Mouse (Mus musculus): ENCODE results near the gene Nfyc. TPM values are rescaled to one million over a fixed set of nuclear protein-coding genes. Genes with fewer than 3 reads are reported as not detected.

The Nfyc gene
- 30.4 and 36.4 TPM in 2 replicates for polyA plus RNA-seq (2011; ENCODE audit: insufficient read length, low read depth, missing spikeins)

- Histone ChIP-seq H3K27ac (ENCODE audit: insufficient read depth, low read length) (no peak within 1 kb of the TSS), H3K4me1 (ENCODE audit: control insufficient read depth, insufficient read depth, low read length) (no peaks in the 10 kb centered on the region)
- TF ChIP-seq CTCF (IDR thresholded peaks at IDR 0.05; ENCODE audit: borderline replicate concordance, insufficient read depth, low read length) (no peak), POLR2A (IDR thresholded peaks at IDR 0.05; ENCODE audit: low read depth, low read length) (no peak)
These were observed at the start of gene Nfyc for GRCm38 (mm10) chr4:120831472-120831871. Gene Nfyc (minus strand): TSS chr4:120831572.

DNA sequence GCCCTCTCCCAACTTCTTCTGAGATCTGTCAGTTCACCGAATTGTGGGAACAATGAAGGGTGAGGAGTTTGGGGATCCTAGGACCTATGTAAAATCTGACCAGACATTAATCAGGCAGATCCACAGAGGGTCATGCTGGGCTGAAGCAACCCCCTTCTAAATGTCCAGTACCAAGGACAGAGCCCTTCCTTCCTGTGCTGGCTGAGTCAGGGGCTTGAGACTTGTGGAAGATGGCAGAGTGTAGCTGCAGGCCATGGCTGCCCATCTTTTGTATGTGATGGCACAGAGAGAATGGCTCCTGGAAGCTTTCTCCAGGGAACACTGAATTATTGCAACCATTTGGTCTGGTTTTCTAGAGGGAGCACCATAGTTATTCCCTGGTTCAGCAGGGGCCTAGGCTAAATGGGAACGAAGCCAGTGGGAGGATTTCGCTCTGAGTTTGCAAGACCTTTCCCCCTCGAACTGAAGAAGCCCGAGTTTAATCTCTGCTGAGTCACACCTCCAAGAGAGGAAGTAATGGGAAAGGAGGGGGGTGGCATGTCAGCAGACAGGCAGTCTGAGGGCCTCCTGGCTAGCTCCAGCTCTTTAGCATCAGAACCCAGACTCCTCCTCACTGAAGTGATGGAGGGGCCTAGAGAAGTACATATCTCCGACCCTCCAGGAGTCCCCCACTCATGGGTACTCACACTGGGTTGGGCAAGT, 49.5 kb upstream of the Nfyc start:
- Histone ChIP-seq H3K4me1 (ENCODE audit: control insufficient read depth, insufficient read depth, low read length) (no peaks in the 10 kb centered on the region), H3K4me3 (ENCODE audit: insufficient read depth, low read length) (no peak overlapping the region)
- no peak for TF ChIP-seq CTCF (IDR thresholded peaks at IDR 0.05; ENCODE audit: borderline replicate concordance, insufficient read depth, low read length)
- no peak for TF ChIP-seq POLR2A (IDR thresholded peaks at IDR 0.05; ENCODE audit: low read depth, low read length)

More at GRCm38 (mm10) chr4:120831472-120831871, at the start of gene Nfyc:
- H3K4me3 ChIP-seq (ENCODE audit: insufficient read depth, low read length): no peak within 1 kb of the TSS

DNA sequence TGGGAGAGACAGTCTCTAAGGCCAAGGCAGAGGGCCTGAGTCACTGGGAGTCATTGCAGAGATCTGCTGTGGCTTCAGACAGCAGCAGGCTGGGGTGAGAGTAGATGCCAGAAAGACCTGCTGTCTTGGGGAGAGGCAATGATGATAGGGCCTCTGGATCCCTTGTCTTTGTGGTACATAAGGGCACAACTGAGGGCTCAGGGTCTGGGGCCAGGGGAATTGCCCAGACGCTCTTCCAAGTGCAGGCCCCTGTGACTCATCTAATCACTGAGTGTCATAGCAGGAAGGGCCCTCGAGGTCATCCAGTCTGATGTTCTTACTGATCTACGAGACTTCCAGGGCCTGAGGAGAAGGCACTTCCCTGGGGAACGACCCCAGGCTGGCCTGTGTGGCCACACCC, 48.0 kb upstream of the Nfyc start:
- no peaks in the 10 kb centered on the region for H3K4me1 ChIP-seq (ENCODE audit: control insufficient read depth, insufficient read depth, low read length)
- no peak overlapping the region for H3K27ac ChIP-seq (ENCODE audit: insufficient read depth, low read length)
- no peak for TF ChIP-seq CTCF (IDR thresholded peaks at IDR 0.05; ENCODE audit: borderline replicate concordance, insufficient read depth, low read length)
- TF ChIP-seq POLR2A (IDR thresholded peaks at IDR 0.05; ENCODE audit: low read depth, low read length): no peak
- H3K4me3 ChIP-seq (ENCODE audit: insufficient read depth, low read length): no peak overlapping the region

More for the DNA sequence above, 49.5 kb upstream of the Nfyc start:
- no peak overlapping the region for H3K27ac ChIP-seq (ENCODE audit: insufficient read depth, low read length)

GRCm38 (mm10) chr4:120878728-120879127, 47.4 kb upstream of the Nfyc start:
- TF ChIP-seq CTCF (IDR thresholded peaks at IDR 0.05; ENCODE audit: borderline replicate concordance, insufficient read depth, low read length) (no peak), POLR2A (IDR thresholded peaks at IDR 0.05; ENCODE audit: low read depth, low read length) (no peak)

GRCm38 (mm10) chr4:120875961-120876360, 44.6 kb upstream of the Nfyc start:
- Histone ChIP-seq H3K4me1 (ENCODE audit: control insufficient read depth, insufficient read depth, low read length) (no peaks in the 10 kb centered on the region), H3K4me3 (ENCODE audit: insufficient read depth, low read length) (no peak overlapping the region), H3K27ac (ENCODE audit: insufficient read depth, low read length) (no peak overlapping the region)
- TF ChIP-seq CTCF (IDR thresholded peaks at IDR 0.05; ENCODE audit: borderline replicate concordance, insufficient read depth, low read length) (no peak), POLR2A (IDR thresholded peaks at IDR 0.05; ENCODE audit: low read depth, low read length) (no peak)

More at GRCm38 (mm10) chr4:120878728-120879127, 47.4 kb upstream of the Nfyc start:
- Histone ChIP-seq H3K27ac (ENCODE audit: insufficient read depth, low read length) (no peak overlapping the region), H3K4me1 (ENCODE audit: control insufficient read depth, insufficient read depth, low read length) (no peaks in the 10 kb centered on the region), H3K4me3 (ENCODE audit: insufficient read depth, low read length) (no peak overlapping the region)

DNA sequence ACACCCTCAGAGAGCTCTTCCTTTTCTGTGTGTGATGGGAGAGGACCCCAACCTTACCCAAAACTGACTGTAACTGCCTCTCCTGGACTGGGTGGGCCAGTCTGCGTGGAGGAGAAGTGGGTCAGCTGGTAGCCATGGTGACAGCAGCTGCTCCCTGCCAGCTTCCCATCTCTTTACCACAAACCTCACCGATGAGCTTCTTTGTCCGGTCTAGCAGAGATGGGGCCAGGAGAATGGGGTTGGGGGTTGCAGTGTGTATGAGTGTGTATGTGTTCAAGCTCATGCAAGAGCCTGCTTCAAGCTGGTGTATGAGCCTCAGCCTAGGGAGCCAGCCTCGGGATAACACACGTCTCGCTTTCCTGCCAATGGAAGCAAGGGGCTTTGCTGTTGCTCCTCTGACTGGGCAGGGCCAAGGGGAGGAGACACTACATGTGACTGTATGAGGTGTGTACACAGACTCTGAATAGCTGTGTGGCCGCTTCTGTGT, 38.9 kb upstream of the Nfyc start:
- Histone ChIP-seq H3K4me1 (ENCODE audit: control insufficient read depth, insufficient read depth, low read length) (no peaks in the 10 kb centered on the region), H3K27ac (ENCODE audit: insufficient read depth, low read length) (no peak overlapping the region), H3K4me3 (ENCODE audit: insufficient read depth, low read length) (no peak overlapping the region)
- no peak for TF ChIP-seq CTCF (IDR thresholded peaks at IDR 0.05; ENCODE audit: borderline replicate concordance, insufficient read depth, low read length)
- TF ChIP-seq POLR2A (IDR thresholded peaks at IDR 0.05; ENCODE audit: low read depth, low read length): no peak

DNA sequence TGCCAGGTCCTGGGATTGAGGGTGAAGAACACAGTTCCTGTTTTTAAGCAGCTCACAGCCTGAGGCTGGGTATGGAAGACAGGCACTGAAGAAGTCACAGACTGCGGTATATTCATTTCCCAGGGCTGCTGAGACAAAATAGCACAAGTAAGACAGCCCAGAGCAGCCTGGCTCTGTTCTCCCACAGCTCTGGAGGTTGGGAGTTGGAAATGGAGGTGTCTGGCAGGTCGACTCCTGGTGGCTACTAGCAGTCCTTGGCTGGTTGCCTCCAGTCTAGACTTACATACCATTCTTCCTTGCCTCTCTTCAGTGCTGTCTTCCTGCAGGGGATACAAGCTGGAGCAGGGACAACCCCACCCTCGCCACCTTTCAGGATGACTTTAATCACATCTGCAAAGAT, 37.6 kb upstream of the Nfyc start:
- Histone ChIP-seq H3K4me3 (ENCODE audit: insufficient read depth, low read length) (no peak overlapping the region), H3K27ac (ENCODE audit: insufficient read depth, low read length) (no peak overlapping the region), H3K4me1 (ENCODE audit: control insufficient read depth, insufficient read depth, low read length) (no peaks in the 10 kb centered on the region)
- TF ChIP-seq POLR2A (IDR thresholded peaks at IDR 0.05; ENCODE audit: low read depth, low read length) (no peak), CTCF (IDR thresholded peaks at IDR 0.05; ENCODE audit: borderline replicate concordance, insufficient read depth, low read length) (no peak)

DNA sequence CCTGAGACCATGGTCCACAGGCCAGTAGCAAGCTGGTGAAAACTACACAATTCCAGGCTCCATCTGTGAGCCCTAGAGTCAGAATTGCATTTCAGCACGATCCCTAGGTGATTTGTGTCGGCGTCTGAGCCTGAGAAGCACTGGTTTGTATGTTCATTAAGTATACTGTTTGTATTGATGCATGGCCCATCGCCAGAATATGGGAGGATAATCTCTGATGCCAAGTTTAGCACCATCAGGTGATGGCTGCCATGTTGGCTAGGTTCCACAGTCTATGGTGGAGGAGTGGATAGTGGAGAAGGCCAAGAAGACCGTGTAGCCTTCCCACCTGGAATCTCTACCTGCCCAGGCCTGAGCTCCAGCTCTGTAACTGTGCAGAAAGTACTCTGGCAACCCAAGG, 36.9 kb upstream of the Nfyc start:
- TF ChIP-seq POLR2A (IDR thresholded peaks at IDR 0.05; ENCODE audit: low read depth, low read length): no peak
- no peak for TF ChIP-seq CTCF (IDR thresholded peaks at IDR 0.05; ENCODE audit: borderline replicate concordance, insufficient read depth, low read length)
- H3K4me1 ChIP-seq (ENCODE audit: control insufficient read depth, insufficient read depth, low read length): no peaks in the 10 kb centered on the region
- no peak overlapping the region for H3K4me3 ChIP-seq (ENCODE audit: insufficient read depth, low read length)
- H3K27ac ChIP-seq (ENCODE audit: insufficient read depth, low read length): no peak overlapping the region

- H3K4me1 ChIP-seq (ENCODE audit: control insufficient read depth, insufficient read depth, low read length): no peaks in the 10 kb centered on the region
- TF ChIP-seq POLR2A (IDR thresholded peaks at IDR 0.05; ENCODE audit: low read depth, low read length) (no peak), CTCF (IDR thresholded peaks at IDR 0.05; ENCODE audit: borderline replicate concordance, insufficient read depth, low read length) (no peak)
- no peak overlapping the region for H3K4me3 ChIP-seq (ENCODE audit: insufficient read depth, low read length)
- H3K27ac ChIP-seq (ENCODE audit: insufficient read depth, low read length): no peak overlapping the region
These were observed 34.8 kb upstream of the Nfyc start for GRCm38 (mm10) chr4:120866211-120866610.

GRCm38 (mm10) chr4:120859865-120860264, 28.5 kb upstream of the Nfyc start:
- Histone ChIP-seq H3K4me1 (ENCODE audit: control insufficient read depth, insufficient read depth, low read length) (no peaks in the 10 kb centered on the region), H3K4me3 (ENCODE audit: insufficient read depth, low read length) (no peak overlapping the region), H3K27ac (ENCODE audit: insufficient read depth, low read length) (no peak overlapping the region)
- TF ChIP-seq POLR2A (IDR thresholded peaks at IDR 0.05; ENCODE audit: low read depth, low read length) (no peak), CTCF (IDR thresholded peaks at IDR 0.05; ENCODE audit: borderline replicate concordance, insufficient read depth, low read length) (no peak)
